Mouse (Mus musculus): ENCODE data around the gene Ctnna3.

Ctnna3 gene

DNA sequence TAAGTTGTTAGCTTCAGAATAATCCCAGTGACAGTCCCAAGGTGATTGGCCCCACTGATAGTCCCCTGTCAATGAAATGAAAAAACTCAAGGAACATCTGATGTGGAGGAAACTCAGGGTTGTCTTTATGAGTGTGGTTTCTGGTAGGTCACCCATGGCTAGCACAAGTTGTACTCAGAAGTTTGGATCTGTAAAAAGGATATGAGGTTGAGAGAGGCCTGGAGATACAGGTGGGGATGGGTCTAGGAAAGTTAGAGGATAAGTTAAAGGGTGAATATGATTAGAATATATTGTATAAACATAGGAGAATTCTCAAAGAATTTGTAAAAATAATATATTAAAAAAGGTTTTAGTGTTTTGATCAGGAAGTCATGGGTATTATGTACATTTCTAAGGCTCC, 497.4 kb downstream of the Ctnna3 start, which contains the start of gene Gm10118:
Gm10118 (minus strand) TSS at position 101 of the 400 bp plus-strand sequence.
- DNase-seq (ENCODE audit: low read depth, low spot score), result no peak

DNA sequence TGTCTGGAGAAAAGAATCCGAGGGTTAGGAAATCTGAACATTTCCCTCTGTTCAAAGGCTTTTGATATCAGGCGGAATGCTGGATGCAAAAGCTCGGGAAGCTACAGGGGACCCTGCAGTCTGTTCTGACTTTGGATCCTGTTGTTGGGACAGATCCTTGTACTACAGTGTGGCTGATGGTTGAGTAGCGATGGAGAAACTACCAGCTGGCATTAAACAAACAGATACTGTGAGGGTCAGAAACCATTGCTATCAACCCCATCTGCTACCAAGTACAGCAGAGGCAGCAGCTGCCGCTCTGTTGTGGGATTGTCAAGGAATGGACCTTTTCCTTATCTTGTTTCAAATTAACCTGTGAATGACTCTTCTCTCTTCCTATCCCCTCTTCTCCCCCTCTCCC, 504.0 kb downstream of the Ctnna3 start:
- no peak for DNase-seq (ENCODE audit: low read depth, low spot score)

DNA sequence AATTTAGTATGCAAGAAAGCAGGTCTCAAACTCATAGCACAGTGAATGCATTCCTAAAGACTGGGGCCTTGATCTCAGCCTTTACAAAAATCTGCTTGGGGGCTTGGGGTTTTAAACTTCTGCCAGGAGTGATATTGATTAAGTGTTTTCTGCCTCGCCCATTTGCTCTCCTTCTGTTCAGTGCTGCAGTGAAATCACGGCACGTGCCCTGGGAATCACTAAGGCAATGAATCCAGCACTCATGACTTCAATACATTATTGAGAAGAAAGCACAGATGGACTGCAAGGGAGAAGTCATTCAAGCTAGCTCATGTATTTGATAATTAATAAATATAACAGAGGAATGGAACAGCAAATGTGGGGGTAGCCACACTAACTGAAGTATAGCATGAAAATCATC, 515.6 kb downstream of the Ctnna3 start:
- no peak for DNase-seq (ENCODE audit: low read depth, low spot score)

DNA sequence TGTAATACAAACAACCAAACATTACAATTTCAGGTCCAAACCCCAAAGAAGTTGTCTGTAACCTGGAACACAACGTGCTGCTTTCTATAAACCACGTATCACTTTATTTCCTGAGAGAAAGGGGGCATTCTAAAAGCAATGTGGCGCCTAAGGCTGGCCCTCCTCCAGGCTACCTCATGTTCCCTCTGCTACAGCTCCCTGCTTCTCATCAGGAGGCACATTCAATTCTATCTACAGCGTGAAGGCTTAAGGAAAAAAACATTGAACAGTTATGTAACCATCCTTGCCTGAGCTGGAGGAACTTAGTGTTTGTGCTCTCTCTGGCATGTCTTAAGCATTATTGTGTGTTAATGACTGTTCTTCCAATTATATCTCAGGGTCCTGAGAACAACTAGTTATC, 517.4 kb downstream of the Ctnna3 start:
- no peak for DNase-seq (ENCODE audit: low read depth, low spot score)

DNA sequence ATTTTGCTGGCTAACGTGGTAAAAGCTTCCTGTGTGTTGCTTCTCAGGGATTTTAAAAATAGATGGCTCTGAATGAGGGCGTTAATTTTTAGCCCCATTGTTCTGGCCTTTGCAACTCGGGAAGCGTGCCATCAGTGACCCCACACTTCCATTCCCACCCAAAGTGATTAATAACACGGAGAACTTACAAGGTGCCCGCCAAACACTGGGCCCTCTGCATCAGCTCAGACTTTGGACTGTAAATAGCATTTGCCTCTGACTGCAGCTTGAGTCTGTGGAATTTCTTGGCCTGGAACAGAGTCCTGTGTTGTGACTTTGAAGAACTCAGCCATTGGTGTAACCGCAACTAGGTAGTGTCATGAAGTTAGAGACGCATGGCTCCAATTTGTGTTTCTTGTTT, 521.0 kb downstream of the Ctnna3 start:
- no peak for DNase-seq (ENCODE audit: low read depth, low spot score)

DNA sequence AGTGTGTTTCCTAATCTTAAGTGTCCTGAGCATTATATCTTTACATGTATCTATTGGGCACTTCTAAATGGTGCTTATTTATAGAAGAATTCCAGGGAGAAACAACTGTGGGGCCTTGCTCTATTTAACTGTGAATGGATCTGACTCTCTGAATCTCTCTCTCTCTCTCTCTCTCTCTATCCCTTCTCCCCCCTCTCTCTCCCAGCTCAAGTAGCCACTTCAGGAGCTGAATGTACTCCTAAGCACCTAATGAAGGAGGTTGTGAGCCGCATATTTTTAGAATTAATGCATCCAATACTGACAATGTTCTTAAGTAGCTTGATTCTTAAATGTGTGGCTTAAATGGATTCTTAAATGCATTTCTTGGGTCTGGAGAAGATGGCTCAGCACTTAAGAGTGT, 521.6 kb downstream of the Ctnna3 start:
- no peak for DNase-seq (ENCODE audit: low read depth, low spot score)

DNA sequence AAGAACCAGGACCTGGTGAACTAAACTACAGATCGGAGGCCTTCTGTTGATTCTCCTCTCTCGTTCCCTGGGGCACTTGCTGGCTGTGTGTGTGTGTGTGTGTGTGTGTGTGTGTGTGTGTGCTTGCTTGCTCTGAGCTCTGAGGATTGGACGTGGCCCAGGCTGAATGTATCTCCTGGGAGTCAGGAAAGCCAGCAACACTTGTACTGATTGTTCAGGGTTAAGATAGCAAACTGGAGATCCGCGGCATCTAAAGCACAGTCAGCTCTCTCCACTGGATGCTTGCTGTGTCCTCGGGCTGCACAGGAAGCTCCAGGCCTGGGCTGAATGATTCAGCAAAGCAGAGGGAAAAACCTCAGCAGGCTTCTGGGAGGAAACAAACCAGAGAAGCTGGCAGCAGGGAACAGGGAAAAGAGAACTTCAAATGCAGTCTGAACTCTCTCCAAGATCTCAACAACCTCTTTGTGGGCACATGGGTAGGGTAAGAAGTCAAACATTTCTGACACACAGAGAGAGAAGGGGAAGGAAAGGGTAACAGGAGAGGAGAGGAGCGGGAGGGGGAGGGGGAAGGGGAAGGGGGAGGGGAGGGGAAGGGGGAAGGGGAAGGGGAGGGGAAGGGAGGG, 524.5 kb downstream of the Ctnna3 start:
- DNase-seq (ENCODE audit: low read depth, low spot score), result no peak

DNA sequence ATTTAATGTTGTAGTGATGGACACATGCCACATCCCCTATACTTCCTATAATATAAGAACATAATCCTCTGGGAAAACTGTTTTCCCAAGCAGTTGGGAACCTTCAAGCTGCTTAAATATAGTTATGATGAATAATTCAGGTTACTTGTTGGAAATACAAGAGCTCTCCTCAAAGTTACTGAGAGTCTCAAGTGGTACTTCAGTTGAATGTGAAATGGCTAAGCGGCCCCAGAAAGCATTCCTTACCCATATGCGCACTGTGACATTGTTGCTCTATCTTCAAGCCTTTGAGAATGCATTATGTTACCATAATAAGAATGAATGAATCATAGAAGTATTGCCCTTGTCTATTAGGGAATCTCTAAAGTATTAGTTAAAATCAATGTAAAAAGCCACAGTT, 542.4 kb downstream of the Ctnna3 start:
- DNase-seq (ENCODE audit: low read depth, low spot score), result no peak

DNA sequence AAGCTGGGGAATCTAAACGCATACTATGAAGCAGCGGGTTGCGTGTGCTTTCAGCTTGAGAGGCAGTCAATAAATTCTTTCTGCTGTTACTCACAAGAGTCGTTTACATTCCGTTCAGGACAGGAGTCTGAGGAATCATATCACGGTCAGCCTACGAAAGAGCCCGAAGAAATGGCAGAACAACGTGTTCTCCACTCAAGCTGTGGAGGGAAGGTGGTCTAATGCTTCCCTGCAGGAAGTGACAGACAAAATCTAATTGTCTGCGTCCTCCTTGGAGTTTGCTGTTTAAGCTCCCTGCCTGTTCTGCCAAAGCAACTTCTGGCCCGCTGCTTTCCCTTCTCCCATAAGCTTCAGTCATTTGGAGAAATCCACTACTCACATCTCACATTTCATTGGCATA, 548.2 kb downstream of the Ctnna3 start:
- no peak for DNase-seq (ENCODE audit: low read depth, low spot score)

DNA sequence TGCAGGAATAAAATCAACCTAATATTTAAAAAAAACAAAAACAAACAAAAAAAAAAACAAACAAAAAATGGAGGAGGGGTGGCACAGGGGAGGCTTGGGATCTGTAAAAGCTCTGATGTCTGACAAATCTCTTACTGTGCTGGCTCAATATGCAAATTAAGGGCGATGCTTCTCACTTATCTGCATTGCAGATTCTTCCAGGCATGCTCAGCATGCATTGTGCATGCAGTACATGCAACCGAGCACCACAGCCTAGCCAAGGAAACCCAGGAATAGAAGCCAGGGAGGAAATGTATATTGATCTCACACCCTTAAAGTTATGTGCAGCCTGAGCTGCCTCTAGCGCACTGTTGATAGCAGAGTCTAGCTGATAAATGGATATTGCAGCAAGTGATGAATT, 548.6 kb downstream of the Ctnna3 start:
- no peak for DNase-seq (ENCODE audit: low read depth, low spot score)

DNA sequence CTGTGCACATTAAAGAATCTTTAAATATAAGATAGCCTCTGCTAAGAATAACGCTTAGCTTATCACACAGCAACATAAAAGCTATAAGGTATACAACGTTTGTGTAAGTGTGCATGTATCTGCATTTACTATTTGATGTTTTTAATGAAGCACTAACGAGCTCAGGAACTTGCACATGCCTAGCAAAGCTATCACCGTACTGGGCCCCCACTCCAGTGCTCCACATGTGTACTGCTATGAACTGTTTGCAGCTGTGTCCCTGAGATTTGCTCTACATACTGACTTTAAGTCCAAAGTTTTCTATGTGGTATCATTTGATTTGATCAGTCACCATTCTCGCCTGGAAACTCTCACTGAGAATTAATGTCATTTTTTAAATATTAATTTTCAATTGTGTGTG, 549.1 kb downstream of the Ctnna3 start:
- DNase-seq (ENCODE audit: low read depth, low spot score), result no peak

DNA sequence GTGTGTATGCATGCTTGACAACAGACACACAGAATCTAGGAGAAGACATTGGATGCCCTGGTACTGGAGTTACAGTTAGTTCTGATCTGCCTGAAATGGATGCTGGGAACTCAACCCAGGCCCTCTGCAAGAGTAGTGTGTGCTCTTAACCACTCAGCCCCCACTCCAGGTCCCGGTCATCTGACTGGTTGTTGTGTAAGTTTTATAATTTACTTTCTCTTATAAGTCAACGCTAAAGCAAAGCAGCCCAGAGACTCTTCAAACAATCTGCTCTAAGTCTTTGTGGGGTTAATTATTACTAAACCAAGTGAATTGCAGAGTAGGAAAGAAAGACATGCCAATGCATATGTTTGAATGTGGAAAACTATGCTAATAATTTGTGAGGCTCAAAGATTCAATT, 549.5 kb downstream of the Ctnna3 start:
- DNase-seq (ENCODE audit: low read depth, low spot score), result no peak

DNA sequence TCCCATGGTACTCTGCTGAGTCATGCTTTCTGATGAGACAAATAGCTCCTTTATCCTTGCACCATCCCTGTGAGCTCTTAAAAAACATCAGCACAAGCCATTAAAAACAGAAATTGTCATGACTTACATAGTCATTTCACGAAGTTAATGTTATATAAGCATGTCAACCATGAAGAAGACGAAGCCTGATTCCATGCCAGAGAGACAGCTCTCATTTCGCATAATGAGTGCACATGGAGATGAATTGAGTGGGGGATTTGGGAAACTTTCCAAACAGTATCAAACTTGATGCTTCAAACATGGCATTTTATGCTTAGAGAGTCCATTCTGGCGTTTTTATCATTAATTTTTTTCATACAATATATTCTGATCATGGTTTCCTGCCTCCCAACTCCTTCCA, 555.7 kb downstream of the Ctnna3 start:
- DNase-seq (ENCODE audit: low read depth, low spot score), result no peak

DNA sequence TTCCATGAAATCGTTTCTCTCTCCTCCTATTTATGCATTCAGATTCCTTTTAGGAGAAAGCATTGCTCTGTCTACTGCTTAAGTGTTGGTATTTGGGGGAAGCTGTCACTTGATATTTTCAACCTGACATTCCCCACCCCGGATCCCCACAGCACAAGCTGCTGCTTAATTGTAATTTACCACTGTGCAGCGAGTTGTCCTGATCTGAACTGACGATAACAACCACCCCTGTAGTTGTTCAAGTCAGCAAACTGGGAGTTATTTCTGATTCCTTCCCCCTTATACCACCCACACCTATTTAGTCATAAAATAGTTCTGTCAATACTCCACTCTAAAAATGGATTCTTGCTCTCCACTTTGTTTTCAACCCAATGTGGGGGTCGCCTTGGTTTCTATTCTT, 564.4 kb downstream of the Ctnna3 start:
- DNase-seq (ENCODE audit: low read depth, low spot score), result no peak

DNA sequence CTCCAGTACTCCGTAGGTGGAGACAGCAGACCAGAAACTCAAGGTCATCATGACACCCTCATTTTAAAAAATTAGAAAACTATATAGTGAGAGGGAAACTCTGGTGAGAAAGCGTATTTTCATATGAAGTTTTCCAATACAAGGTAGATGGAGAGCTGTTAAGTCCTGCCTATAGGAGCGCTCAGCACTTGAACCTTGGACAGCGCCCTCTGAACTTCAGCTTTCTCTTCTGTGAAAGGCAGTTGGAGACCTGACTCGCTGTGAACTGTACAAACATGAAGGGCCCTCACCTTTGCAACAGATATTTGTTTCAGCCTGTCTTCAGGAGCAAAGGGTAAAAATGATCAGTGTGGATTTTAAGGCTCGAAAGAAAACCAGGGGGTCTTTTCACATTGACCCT, 571.6 kb downstream of the Ctnna3 start:
- DNase-seq (ENCODE audit: low read depth, low spot score), result no peak

DNA sequence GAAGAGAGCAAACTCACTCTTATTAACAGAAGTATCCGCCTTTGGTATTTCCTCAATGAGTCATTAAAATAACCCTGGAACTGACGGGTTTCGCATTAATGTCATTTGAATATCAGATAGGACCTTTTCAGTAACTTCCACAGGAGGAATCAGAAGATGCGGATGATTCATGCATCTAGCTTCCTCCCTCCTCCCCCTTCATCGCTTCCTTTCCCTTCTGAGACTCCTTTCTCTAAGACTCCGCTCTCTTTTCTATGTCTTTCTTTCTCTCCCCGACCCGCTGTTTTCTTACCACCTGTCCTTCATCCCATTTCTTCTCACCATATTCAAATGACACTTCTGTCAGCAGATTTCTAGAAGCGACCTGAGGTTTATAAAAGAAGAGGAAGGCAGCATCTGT, 572.1 kb downstream of the Ctnna3 start:
- no peak for DNase-seq (ENCODE audit: low read depth, low spot score)

DNA sequence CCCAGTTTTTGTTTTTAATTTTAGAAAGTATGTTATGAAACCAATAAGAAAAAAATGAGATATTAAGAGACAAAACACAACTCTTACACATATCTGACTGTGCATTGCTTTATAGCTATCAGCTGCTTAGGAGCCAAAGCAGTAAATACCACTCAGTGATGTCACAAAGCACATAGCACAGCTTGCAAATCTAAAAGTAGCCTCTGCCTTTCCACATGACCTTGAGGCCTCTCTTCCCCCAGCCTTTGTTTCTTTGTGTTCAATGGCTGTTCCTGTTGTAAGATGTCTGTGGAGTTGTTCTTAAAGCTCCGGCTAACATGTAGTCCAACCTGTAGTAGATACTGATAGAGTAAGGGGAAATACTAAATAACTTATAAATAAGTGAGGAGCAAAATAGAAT, 590.4 kb downstream of the Ctnna3 start:
- DNase-seq (ENCODE audit: low read depth, low spot score), result no peak

DNA sequence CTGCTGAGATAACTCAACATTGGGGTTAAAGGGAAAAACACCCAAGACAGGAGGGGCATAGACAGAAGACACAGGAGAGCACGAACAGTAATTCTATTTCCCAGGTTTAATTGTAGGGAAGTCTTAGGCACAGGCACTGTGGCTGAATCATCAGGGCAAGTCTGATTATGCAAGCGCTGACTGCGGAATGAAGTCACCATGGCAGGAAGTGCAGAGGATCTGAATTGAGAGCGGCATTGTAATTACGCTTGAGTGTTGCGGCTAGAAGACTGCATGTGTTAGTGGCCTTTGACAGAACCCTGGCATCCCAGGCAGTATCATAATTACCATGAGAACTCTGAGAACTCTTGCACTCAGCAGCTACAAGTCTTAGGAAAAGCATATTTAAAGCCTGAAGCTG, 593.4 kb downstream of the Ctnna3 start:
- no peak for DNase-seq (ENCODE audit: low read depth, low spot score)

DNA sequence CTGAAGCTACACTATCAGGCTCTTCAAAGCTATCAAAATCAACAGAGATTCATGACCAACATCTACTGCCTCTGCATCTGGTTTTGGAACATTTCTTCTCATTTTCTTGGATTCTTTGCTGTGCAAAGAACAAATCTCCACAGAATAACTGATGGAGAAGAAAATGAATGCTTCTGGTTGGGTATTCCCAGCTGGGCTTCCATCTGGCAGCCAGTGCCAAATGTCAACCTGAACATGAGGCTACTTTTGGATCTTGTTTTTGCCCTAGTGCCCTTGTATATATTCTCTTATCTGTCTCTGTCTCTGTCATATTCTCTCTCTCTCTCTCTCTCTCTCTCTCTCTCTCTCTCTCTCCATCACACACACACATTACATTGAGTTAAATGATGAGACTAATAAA, 601.0 kb downstream of the Ctnna3 start:
- DNase-seq (ENCODE audit: low read depth, low spot score), result no peak

DNA sequence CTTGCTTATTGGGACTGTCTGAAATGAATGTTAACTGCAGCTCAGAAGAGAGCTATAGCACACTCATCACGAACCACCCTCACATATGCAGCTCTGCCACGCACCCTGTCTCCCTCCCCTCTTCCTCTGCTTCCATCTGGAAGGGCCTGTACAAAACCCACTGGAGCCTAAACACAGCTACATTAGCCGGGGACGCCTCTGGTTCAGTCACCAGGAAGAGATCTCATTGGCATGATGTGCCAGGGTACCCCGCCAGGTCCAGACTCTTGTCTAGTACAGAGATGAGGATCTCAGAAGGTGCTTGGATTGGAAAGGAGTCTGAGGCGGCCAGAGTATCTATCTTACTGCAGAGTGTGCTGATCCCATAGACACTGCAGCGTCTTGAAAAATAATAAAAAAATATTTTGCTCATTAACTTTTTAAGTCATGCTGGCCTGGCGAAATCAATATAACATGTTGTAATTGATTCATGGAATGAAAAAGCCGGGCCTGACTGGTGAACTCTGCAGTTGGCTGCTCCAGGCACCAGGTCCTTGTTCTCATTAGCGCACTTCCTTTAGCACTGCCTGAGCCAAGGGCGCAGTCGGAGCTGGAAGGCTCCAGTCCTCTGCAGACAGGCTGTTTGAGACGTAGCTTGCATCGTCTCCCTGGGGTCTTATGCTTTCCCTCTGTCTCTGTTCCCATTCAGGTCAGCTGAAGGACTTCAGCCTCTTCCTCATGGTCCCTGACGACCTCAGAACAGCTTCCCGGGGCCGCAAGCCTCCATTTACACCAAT, 610.0 kb downstream of the Ctnna3 start:
- DNase-seq (ENCODE audit: low read depth, low spot score), result no peak

DNA sequence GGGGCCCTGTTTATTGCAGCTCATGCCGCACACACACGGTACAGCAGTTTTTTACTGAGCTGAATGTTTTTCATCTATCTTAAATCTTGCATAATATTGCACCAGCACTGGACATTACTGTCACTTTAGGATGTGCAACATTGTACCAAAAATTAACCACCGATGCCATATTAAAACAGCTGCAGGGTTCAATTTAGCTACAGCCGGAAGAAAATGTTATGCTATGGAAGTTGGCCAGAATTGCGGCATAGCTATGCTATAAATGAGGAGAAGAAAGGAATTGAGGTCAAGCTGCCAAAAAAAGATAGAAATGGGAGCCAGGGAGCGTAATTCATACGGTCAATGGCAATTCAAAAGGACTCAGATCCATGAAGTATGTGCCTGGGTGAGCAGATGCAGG, 611.3 kb downstream of the Ctnna3 start:
- no peak for DNase-seq (ENCODE audit: low read depth, low spot score)

DNA sequence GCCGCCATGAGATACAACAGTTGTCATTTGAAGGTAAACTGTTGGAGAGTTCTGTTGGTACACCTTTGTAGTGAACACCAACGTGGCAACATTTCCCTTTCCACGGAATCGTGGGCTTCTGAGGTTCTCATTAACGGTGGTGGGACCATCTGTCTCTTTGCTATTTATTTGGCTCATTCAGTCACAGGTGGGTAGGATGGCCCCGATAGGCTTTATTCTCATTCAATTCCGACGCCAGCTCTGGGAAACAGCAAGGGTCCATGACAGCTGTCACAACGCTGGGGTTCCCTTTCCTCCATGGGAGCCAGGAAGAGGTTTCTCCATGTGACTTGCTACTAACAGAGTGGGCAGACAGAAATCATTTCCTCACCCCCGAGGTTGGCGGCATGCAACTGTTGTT, 612.0 kb downstream of the Ctnna3 start:
- no peak for DNase-seq (ENCODE audit: low read depth, low spot score)

DNA sequence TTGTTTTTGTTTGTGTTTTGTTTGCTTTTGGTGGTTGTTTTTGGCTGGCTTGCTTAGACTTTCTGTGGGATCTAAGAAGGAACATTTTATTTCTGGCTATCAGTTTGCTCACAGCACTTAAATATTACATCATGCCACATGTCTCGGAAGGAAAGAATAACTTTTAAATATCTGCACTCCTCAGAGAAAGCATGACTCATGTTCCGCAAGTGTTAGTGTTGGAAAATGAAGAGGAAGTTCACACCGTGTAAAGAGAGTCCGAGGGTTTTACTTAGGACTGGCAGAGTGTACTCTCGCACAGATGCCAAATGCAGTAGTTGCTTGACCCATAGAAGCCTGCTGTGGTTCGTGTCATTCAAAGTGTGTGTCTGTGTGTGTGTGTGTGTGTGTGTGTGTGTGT, 619.3 kb downstream of the Ctnna3 start:
- no peak for DNase-seq (ENCODE audit: low read depth, low spot score)

DNA sequence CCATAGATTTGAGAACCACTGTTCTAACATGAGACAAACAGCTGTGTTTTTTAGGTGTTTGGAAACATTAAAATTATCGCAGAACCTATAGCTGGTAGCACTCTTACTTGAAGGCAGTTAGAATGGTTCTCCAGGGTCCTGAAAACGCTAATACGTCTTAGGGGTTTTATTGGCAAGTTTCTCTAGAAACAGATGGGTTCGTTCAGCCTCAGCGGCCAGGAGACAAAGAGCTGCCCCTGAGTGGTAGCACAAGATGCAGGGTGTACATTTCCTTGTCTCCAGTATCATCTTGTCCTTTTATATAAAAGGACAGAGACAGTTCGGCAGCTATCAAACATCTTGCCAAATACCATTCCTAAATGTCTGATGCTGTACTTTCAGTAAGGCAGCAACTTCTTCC, 620.0 kb downstream of the Ctnna3 start:
- no peak for DNase-seq (ENCODE audit: low read depth, low spot score)

Data from retina, adult 2 months (tissue).